Mouse (Mus musculus): ENCODE data around the gene Cnot2. TPM values are rescaled to one million over a fixed set of nuclear protein-coding genes. Genes with fewer than 3 reads are reported as not detected.

Gene Cnot2
- polyA plus RNA-seq, 1 experiment from 2014 or later = 125 TPM

DNA sequence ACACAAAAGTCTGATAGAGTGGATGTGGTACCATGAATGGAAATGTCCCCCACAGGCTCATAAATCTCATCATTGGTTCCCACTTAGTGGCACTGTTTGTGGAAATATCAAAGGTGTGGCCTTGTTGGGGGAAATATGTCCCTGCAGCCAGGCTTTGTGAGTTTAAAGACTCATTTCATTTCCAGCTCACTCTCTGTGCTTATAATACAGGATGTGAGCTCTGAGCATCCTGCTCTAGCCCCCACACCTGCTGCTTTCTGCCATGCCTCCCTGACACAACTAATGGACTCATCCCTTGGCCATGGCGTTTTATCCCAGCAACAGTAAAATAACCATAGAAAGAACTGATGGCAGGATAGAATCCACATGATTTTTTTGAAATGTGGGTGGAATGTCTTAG, 24.1 kb downstream of the Cnot2 start:
- WGBS = 94% methylated on average over 1 of the region's 1 CpGs

DNA sequence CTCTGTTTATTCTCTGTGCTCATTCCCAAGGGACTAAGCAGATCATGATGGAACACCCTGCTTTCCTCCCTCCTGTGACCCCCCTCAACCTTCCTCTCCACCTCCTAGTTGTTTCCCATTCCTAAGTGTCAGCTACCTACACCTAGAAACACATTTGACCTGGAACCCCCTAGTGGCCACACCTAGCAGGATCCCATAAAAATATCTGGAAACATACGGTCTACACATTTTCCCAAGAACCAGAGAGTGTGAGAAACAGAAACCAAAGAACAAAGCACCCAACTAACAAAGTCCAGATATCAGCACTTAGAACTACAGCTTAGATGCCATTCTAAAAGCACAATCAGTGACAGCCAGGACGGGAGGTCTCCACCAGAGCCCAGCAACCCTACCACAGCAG, 26.9 kb downstream of the Cnot2 start:
- Histone ChIP-seq H3K36me3 (peaks cover 14% of the 10 kb centered on the region; the same call in 1 of the 2 replicates), H3K9me3 (peaks cover 16% of the 10 kb centered on the region), H3K4me3 (no peak overlapping the region), H3K4me2 (no peak overlapping the region), H3K9ac (no peak overlapping the region), H3K27me3 (no peaks in the 10 kb centered on the region), H3K4me1 (peaks cover 6% of the 10 kb centered on the region; the same call in 1 of the 2 replicates), H3K27ac (no peak overlapping the region)
- ATAC-seq (ENCODE audit: insufficient number of reproducible peaks, insufficient read depth, low FRiP score, low TSS enrichment, low read depth) = no peak
- 53% methylated on average over 2 of the region's 2 CpGs for whole genome bisulfite sequencing

More for the DNA sequence above, 24.1 kb downstream of the Cnot2 start:
- Histone ChIP-seq H3K27me3 (no peaks in the 10 kb centered on the region), H3K9me3 (peaks cover 16% of the 10 kb centered on the region), H3K4me3 (no peak overlapping the region), H3K4me2 (no peak overlapping the region), H3K27ac (no peak overlapping the region), H3K4me1 (0 out of 2 replicates have a peak, but pooled peaks cover under 1% of the 10 kb centered on the region), H3K36me3 (peaks cover 14% of the 10 kb centered on the region; the same call in 1 of the 2 replicates), H3K9ac (no peak overlapping the region)
- ATAC-seq (ENCODE audit: insufficient number of reproducible peaks, insufficient read depth, low FRiP score, low TSS enrichment, low read depth) = no peak

DNA sequence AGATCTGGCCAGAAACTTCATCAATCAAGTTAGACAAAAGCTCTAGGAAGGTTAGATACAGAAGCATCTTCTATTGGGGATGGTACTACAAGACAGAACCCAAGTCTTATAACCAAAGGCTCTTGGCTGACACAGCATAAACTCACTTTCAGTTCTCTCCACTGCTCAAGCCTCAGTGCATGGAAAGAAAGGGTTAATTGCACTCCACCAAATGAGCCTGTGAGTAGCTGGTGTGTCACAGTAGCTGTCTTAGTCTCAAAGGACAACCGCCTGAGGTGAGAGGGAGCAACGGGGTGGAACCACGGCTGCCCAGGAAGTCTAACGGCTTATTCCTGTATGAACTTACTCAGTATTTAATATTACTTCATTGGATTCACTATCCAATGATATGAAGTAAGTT, 33.4 kb downstream of the Cnot2 start:
- WGBS = 29% methylated on average over 4 of the region's 4 CpGs
- no peak overlapping the region for H3K4me2 ChIP-seq
- H3K27ac ChIP-seq = no peak overlapping the region
- peaks cover 6% of the 10 kb centered on the region; the same call in 1 of the 2 replicates for H3K4me1 ChIP-seq
- no peak overlapping the region for H3K9ac ChIP-seq
- H3K9me3 ChIP-seq = no peaks in the 10 kb centered on the region
- no peaks in the 10 kb centered on the region for H3K36me3 ChIP-seq
- no peak overlapping the region for H3K4me3 ChIP-seq
- no peaks in the 10 kb centered on the region for H3K27me3 ChIP-seq
- no peak for ATAC-seq (ENCODE audit: insufficient number of reproducible peaks, insufficient read depth, low FRiP score, low TSS enrichment, low read depth)

DNA sequence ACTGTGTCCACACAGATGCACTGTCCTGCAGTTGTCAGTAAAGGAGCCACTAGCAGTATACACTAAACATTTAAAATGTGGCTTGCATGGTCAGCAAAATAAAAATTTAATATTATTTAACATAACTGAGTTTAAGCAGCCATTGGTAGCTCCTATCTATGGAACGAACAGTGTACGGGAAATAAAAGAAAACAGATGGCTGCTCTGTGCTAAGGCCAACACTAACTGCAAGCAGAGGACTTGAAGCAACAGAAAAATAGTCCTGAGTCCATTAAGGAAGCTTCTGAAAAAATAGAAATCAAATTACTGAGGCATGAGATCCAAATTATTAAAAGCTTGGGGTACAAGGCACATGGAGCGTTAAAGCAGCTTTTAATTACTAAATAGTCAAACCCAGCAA, 35.1 kb downstream of the Cnot2 start:
- ATAC-seq (ENCODE audit: insufficient number of reproducible peaks, insufficient read depth, low FRiP score, low TSS enrichment, low read depth) = no peak
- WGBS = 42% methylated on average over 3 of the region's 3 CpGs
- H3K4me2 ChIP-seq = no peak overlapping the region

DNA sequence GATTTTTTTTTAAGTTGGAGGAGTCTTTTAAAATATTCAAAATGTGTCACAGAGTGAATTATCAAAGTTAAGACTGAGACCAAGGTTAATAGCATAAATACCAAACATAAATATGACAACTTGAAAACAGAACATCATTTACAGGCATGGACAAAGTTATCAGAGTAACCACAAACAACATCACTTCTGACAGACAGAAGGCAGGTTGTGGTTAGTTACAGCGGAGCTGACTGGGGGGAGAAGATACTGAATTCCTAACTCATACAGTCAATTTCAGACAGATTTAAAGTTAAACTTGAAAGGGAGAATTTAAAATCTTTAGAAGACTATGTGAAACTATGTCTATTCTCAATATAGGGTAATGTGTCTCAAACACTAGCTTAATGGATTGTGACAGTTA, 38.2 kb downstream of the Cnot2 start:
- Histone ChIP-seq H3K9ac (no peak overlapping the region), H3K9me3 (no peaks in the 10 kb centered on the region), H3K4me3 (no peak overlapping the region), H3K27ac (no peak overlapping the region), H3K36me3 (no peaks in the 10 kb centered on the region), H3K4me1 (0 out of 2 replicates have a peak, but pooled peaks cover 5% of the 10 kb centered on the region), H3K4me2 (no peak overlapping the region), H3K27me3 (no peaks in the 10 kb centered on the region)
- no peak for ATAC-seq (ENCODE audit: insufficient number of reproducible peaks, insufficient read depth, low FRiP score, low TSS enrichment, low read depth)
- 73% methylated on average over 1 of the region's 1 CpGs for WGBS

More for the DNA sequence above, 35.1 kb downstream of the Cnot2 start:
- no peak overlapping the region for H3K4me3 ChIP-seq
- H3K36me3 ChIP-seq = no peaks in the 10 kb centered on the region
- peaks cover 10% of the 10 kb centered on the region; the same call in 1 of the 2 replicates for H3K4me1 ChIP-seq
- no peaks in the 10 kb centered on the region for H3K27me3 ChIP-seq
- H3K9me3 ChIP-seq = no peaks in the 10 kb centered on the region
- no peak overlapping the region for H3K9ac ChIP-seq
- H3K27ac ChIP-seq = no peak overlapping the region

DNA sequence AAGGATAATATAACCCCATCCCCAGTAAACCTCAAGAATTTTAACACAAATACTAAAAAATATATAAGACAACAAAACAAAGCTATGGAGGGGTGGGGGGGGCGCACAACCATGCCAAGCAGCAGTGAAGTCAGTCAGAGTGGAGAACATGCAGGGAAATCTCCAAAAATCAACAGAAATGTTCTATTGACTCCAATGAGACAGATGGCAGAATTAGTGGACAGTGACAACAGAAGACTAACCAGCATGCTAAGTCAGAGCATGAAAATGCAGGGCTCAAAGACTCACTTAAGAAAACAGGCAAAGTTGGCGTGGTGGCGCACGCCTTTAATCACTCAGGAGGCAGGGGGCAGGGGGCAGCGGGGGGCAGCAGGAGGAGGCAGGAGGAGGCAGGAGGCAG, 40.6 kb downstream of the Cnot2 start:
- Histone ChIP-seq H3K9me3 (no peaks in the 10 kb centered on the region), H3K4me3 (no peak overlapping the region), H3K36me3 (0 out of 2 replicates have a peak, but pooled peaks cover 2% of the 10 kb centered on the region), H3K27ac (no peak overlapping the region), H3K27me3 (no peaks in the 10 kb centered on the region), H3K4me1 (peaks cover 8% of the 10 kb centered on the region; the same call in 1 of the 2 replicates), H3K4me2 (no peak overlapping the region), H3K9ac (no peak overlapping the region)
- no peak for ATAC-seq (ENCODE audit: insufficient number of reproducible peaks, insufficient read depth, low FRiP score, low TSS enrichment, low read depth)
- 77% methylated on average over 5 of the region's 5 CpGs for WGBS

DNA sequence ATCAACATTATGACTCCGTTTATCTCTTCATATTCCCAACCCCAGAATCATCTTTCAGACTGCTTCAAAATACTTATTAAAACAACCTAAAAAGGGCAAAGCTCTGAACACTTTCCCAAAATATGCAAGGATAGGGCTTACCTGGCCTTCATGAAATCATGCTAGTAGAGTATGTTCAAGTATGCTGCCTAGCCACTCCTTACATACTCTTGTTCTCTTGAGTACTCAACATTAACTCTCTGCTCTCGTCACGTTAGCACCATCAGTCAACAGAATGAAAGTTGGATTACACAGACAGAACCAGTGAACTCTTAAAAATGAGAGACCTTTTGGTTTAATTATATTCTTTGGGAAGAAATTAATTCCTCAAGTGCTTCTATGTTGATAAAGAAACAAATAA, 43.8 kb downstream of the Cnot2 start:
- Histone ChIP-seq H3K36me3 (0 out of 2 replicates have a peak, but pooled peaks cover 2% of the 10 kb centered on the region), H3K9ac (no peak overlapping the region), H3K27ac (no peak overlapping the region), H3K4me1 (peaks cover 14% of the 10 kb centered on the region), H3K4me2 (no peak overlapping the region), H3K4me3 (no peak overlapping the region), H3K9me3 (no peaks in the 10 kb centered on the region), H3K27me3 (no peaks in the 10 kb centered on the region)
- 79% methylated on average over 3 of the region's 3 CpGs for WGBS
- ATAC-seq (ENCODE audit: insufficient number of reproducible peaks, insufficient read depth, low FRiP score, low TSS enrichment, low read depth) = no peak

DNA sequence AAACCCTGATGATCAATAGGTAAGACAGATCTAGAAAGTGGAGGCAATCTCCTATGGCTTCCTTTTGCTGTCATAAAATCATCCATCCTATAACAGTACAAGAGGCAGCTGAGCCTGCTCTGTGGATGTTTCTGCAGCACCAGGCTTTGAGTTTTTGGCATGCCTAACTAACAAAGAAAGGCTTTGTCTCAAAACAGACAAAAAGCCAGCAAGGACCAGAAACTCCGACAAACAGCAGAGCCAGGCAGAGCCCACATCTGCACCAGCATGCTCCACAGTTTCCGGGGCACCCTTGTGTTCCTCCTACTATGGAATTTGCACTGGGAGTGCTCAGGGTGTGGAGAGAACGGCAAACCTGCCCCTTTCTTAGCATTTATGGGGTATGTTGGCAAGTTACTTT, 47.0 kb downstream of the Cnot2 start:
- H3K4me3 ChIP-seq = no peak overlapping the region
- H3K27me3 ChIP-seq = no peaks in the 10 kb centered on the region
- no peak for ATAC-seq (ENCODE audit: insufficient number of reproducible peaks, insufficient read depth, low FRiP score, low TSS enrichment, low read depth)
- peaks cover 18% of the 10 kb centered on the region for H3K4me1 ChIP-seq
- 18% methylated on average over 3 of the region's 3 CpGs for WGBS
- peak overlapping the region; percentile 74; the same call in 1 of the 2 replicates for H3K27ac ChIP-seq
- no peaks in the 10 kb centered on the region for H3K9me3 ChIP-seq
- H3K9ac ChIP-seq = no peak overlapping the region
- 0 out of 2 replicates have a peak, but pooled peaks cover 2% of the 10 kb centered on the region for H3K36me3 ChIP-seq
- H3K4me2 ChIP-seq = no peak overlapping the region

DNA sequence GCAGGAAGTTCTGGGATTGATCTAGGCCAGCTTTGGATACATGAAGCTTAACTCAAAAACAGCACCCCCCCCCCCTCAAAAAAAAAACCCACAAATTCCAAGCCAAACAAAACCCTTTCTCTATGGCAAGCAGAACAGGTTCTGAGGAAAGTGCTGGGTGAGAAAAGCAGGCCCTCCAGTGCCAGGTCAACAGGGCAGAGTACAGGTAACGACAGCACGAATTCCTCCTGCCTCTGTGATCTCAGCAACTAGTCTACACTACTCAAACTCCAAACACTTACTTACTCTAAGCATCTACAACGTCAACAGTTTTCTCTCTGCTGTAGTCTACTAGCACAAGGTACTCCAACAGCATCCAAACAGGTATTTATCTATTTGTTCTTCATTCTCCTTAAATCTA, 48.8 kb downstream of the Cnot2 start:
- no peak for ATAC-seq (ENCODE audit: insufficient number of reproducible peaks, insufficient read depth, low FRiP score, low TSS enrichment, low read depth)
- H3K4me1 ChIP-seq = peaks cover 18% of the 10 kb centered on the region
- H3K27ac ChIP-seq = no peak overlapping the region
- H3K9me3 ChIP-seq = no peaks in the 10 kb centered on the region
- H3K9ac ChIP-seq = no peak overlapping the region
- no peaks in the 10 kb centered on the region for H3K27me3 ChIP-seq
- H3K4me2 ChIP-seq = no peak overlapping the region
- 71% methylated on average over 3 of the region's 3 CpGs for WGBS
- peaks cover 5% of the 10 kb centered on the region; the same call in 1 of the 2 replicates for H3K36me3 ChIP-seq
- no peak overlapping the region for H3K4me3 ChIP-seq

DNA sequence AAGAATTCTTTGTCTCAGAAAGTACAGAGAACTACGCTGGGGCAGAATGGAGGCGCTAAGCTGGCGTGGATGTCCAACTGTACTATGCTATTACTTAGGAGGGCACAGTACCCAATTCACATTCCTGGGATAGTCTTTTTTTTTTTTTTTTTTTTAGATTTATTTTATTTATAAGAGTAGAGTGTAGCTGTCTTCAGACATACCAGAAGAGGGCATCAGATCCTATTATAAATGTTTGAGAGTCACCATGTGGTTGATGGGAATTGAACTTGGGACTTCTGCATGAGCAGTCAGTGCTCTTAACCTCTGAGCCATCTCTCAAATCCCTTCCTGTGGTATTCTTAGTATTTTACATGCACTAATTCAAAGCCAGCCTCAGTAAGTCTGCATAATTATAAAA, 50.2 kb downstream of the Cnot2 start:
- Histone ChIP-seq H3K4me2 (no peak overlapping the region), H3K9me3 (no peaks in the 10 kb centered on the region), H3K27ac (no peak overlapping the region), H3K36me3 (peaks cover 5% of the 10 kb centered on the region; the same call in 1 of the 2 replicates), H3K9ac (no peak overlapping the region), H3K4me1 (peaks cover 15% of the 10 kb centered on the region), H3K27me3 (no peaks in the 10 kb centered on the region), H3K4me3 (no peak overlapping the region)
- no peak for ATAC-seq (ENCODE audit: insufficient number of reproducible peaks, insufficient read depth, low FRiP score, low TSS enrichment, low read depth)
- WGBS = 90% methylated on average over 3 of the region's 3 CpGs

DNA sequence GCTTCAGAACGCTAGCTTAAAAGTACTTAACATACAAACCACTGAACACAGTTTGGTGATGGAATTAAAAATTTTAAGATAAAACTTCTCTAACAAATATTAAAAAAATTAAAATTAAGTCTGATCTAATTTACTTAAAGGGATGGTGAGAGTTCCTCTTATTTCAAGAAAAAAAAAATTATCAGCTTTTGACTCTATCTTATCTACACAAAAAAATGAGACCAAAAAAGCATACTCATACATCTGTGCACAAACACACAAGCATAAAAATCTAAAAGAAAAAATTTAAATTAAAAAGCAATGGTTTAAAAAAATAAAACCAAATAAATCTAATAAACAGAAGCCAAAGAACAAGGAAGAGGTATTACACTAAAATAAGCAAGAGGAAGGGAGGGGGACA, 61.7 kb downstream of the Cnot2 start:
- H3K9ac ChIP-seq = no peak overlapping the region
- H3K9me3 ChIP-seq = no peaks in the 10 kb centered on the region
- no peak overlapping the region for H3K4me3 ChIP-seq
- no peak for ATAC-seq (ENCODE audit: insufficient number of reproducible peaks, insufficient read depth, low FRiP score, low TSS enrichment, low read depth)
- no peaks in the 10 kb centered on the region for H3K27me3 ChIP-seq
- no peak overlapping the region for H3K4me2 ChIP-seq
- H3K27ac ChIP-seq = no peak overlapping the region
- 89% methylated on average over 1 of the region's 1 CpGs for WGBS
- H3K4me1 ChIP-seq = no peaks in the 10 kb centered on the region
- no peaks in the 10 kb centered on the region for H3K36me3 ChIP-seq

DNA sequence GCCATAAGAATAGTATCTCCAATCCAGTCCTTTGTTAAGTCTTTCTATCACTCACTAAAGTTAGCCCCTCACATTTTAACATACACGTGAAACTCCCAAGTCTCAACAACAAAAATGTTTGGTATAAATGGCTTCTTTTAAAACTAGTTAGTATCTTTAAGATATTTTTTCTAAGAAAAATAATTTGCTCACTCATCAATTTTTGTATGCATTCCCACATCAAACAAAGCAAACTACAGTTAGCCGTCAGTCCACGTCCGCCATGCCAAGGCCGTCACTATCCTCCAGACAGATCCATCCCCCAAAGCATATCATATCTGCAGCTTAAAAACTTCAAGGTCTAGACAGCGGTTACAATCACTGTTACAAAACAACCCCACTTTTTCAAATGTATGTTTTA, 65.7 kb downstream of the Cnot2 start:
- no peak for ATAC-seq (ENCODE audit: insufficient number of reproducible peaks, insufficient read depth, low FRiP score, low TSS enrichment, low read depth)
- 85% methylated on average over 6 of the region's 6 CpGs for WGBS
- H3K27ac ChIP-seq = no peak overlapping the region

More for the DNA sequence above, 65.7 kb downstream of the Cnot2 start:
- Histone ChIP-seq H3K4me3 (no peak overlapping the region), H3K36me3 (no peaks in the 10 kb centered on the region; the same call in 1 of the 2 replicates), H3K9me3 (no peaks in the 10 kb centered on the region), H3K4me2 (no peak overlapping the region), H3K27me3 (no peaks in the 10 kb centered on the region), H3K4me1 (no peaks in the 10 kb centered on the region), H3K9ac (no peak overlapping the region)
